In the genomic region with DNA sequence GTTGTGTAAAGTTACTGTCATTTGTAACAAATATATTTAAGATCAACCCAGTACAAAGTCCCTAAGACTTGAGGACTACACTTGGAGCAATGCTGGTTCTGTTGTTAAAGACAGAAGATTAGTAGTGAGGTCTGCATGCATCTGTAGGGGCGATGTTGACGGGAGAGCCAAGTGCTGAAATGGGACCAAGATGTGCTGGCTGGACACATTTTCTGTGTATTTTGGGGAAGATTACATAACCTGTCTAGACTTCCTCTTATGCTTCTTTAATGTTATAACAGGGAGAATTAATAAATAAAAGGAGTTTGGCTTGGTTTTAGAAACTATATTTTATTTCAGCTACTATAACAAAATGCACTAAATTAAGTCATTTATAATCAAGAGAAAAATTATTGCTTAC, we compare ENCODE assay signal across 21 mouse cellular contexts.
"Had no signal": no experiment of that assay in that cellular context is flagged by ENCODE, and none has a peak within 500 bp of the region (broad histone marks: within the 10 kb centered on the region; RNA-seq: fewer than 3 reads in every experiment).

No protein-coding gene starts in this region.

- H3K27ac ChIP-seq: kidney, embryonic 15.5 days; limb, embryonic 12.5 days; limb, embryonic 15.5 days; liver, embryonic 14.5 days; midbrain, embryonic 10.5 days; midbrain, embryonic 13.5 days; neural tube, embryonic 13.5 days had no signal

- H3K4me3 ChIP-seq: kidney, embryonic 15.5 days; limb, embryonic 12.5 days; limb, embryonic 15.5 days; megakaryocyte, embryonic 14.5 days; midbrain, embryonic 10.5 days; midbrain, embryonic 13.5 days; myocyte; neural tube, embryonic 13.5 days had no signal

- DNase-seq: kidney, adult 8-10 months; kidney, postnatal 10 days; kidney, postnatal 36 days; layer of hippocampus, adult 9-11 months; left cerebral cortex, postnatal 4 days; liver, postnatal 0 days; lung, embryonic 14.5 days; lung, postnatal 36 days; thymus, adult 18-20 months; thymus, postnatal 36 days had no signal

- ATAC-seq: liver, postnatal 0 days; lung, postnatal 0 days; midbrain, embryonic 13.5 days; midbrain, embryonic 16.5 days had no signal
